Mouse (Mus musculus) heart, embryonic 12.5 days (tissue): ENCODE data around the gene Klhdc9. TPM values are rescaled to one million over a fixed set of nuclear protein-coding genes. Genes with fewer than 3 reads are reported as not detected.

Source experiments
- polyA plus RNA-seq: library from polyadenylated mRNA; unstranded; fragments of >200 nt; fragmentation: Nextera tagmentation; extraction: Ambion mirVana; gene quantifications from 2 replicates; pipeline ENCODE4 v1.2.1, GENCODE M21; 2016

Gene Klhdc9
- polyA plus RNA-seq, 1 experiment from 2014 or later = 0.46 TPM

Other genes starting within 250 kb of the Klhdc9 start
- gene Cfap126, start 246.9 kb downstream of the Klhdc9 start, polyA plus RNA-seq = 2.9 and 3.5 TPM in 2 replicates
- 420 and 425 TPM in 2 replicates for gene Sdhc, start 210.2 kb downstream of the Klhdc9 start, polyA plus RNA-seq
- 0.11 and 0.15 TPM in 2 replicates for gene Mpz, start 210.1 kb downstream of the Klhdc9 start, polyA plus RNA-seq
- gene Pcp4l1, start 164.5 kb downstream of the Klhdc9 start, polyA plus RNA-seq = 32.7 and 33.4 TPM in 2 replicates
- gene Nr1i3, start 146.8 kb downstream of the Klhdc9 start, polyA plus RNA-seq = 0.19 and 0.22 TPM in 2 replicates
- 41.8 and 43.3 TPM in 2 replicates for gene Tomm40l, start 138.3 kb downstream of the Klhdc9 start, polyA plus RNA-seq
- 10.7 and 46.5 TPM in 2 replicates for gene Apoa2, start 135.7 kb downstream of the Klhdc9 start, polyA plus RNA-seq
- 15.3 and 16.4 TPM in 2 replicates for gene Fcer1g, start 126.4 kb downstream of the Klhdc9 start, polyA plus RNA-seq
- 2.2 and 3.1 TPM in 2 replicates for gene Adamts4, start 110.4 kb downstream of the Klhdc9 start, polyA plus RNA-seq
- 443 and 471 TPM in 2 replicates for gene Ndufs2, start 109.4 kb downstream of the Klhdc9 start, polyA plus RNA-seq
- 49.5 and 56.1 TPM in 2 replicates for gene B4galt3, start 90.5 kb downstream of the Klhdc9 start, polyA plus RNA-seq
- 51.7 and 55.4 TPM in 2 replicates for gene Ppox, start 79.6 kb downstream of the Klhdc9 start, polyA plus RNA-seq
- gene Usp21, start 72.8 kb downstream of the Klhdc9 start, polyA plus RNA-seq = 55.1 and 55.7 TPM in 2 replicates
- 84.1 and 86.2 TPM in 2 replicates for gene Ufc1, start 65.8 kb downstream of the Klhdc9 start, polyA plus RNA-seq
- gene Dedd, start 31.7 kb downstream of the Klhdc9 start, polyA plus RNA-seq = 38.6 and 43.3 TPM in 2 replicates
- gene Nit1, start 15.2 kb downstream of the Klhdc9 start, polyA plus RNA-seq = 31.9 and 33.9 TPM in 2 replicates
- gene Pfdn2, start 15.1 kb downstream of the Klhdc9 start, polyA plus RNA-seq = 96.8 and 111 TPM in 2 replicates
- 0.17 and 0.52 TPM in 2 replicates for gene Nectin4, start 9.3 kb upstream of the Klhdc9 start, polyA plus RNA-seq
- gene Arhgap30, start 28.2 kb upstream of the Klhdc9 start, polyA plus RNA-seq = 0.30 and 0.68 TPM in 2 replicates
- 62.7 and 65.1 TPM in 2 replicates for gene Usf1, start 50.5 kb upstream of the Klhdc9 start, polyA plus RNA-seq
- gene Tstd1, start 58.1 kb upstream of the Klhdc9 start, polyA plus RNA-seq = 1.9 and 3.6 TPM in 2 replicates
- gene F11r, start 76.7 kb upstream of the Klhdc9 start, polyA plus RNA-seq = 70.7 and 71.0 TPM in 2 replicates
- 12.4 and 13.3 TPM in 2 replicates for gene Alyref2, start 142.7 kb upstream of the Klhdc9 start, polyA plus RNA-seq
- gene Itln1, start 174.5 kb upstream of the Klhdc9 start, polyA plus RNA-seq = not detected in 2 replicates
- gene Cd244a, start 198.4 kb upstream of the Klhdc9 start, polyA plus RNA-seq = not detected in 2 replicates
- 0.10 TPM in 1 of 2 replicates, not detected in the other for gene Ly9, start 246.6 kb upstream of the Klhdc9 start, polyA plus RNA-seq